Mouse (Mus musculus) ovary, postnatal 36 days (tissue): ENCODE data around the gene Drg1.
"Not testable (repeated sequence)": the region's sequence is repeated elsewhere in the genome, so short reads cannot be mapped to it uniquely, and the experiment has no call there.

Experiments used
- DNase-seq: peaks from one replicate; pipeline ENCODE4 v3.0.0; 2022; ENCODE audit warnings: low spot score, mixed read lengths

Drg1 gene

DNA sequence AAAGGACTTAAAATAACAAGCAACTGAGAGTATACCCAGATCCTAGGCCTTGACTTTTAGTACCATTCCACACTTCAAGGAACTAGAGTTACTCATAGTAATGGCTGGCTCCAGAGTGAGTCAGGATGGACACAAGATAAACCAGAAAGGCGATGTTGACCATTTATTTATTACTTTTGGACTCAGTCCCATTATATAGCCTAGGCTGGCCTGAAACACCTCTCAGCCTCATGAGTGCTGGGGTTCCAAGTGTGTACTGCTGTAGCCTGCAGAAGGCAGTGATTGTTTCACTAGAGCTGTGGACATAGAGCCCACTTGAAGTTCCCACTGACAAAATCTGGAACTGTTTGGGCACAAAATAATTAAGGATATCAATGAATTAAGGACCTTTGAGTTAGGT is 53.7 kb downstream of the Drg1 start:
- no peak for DNase-seq

DNA sequence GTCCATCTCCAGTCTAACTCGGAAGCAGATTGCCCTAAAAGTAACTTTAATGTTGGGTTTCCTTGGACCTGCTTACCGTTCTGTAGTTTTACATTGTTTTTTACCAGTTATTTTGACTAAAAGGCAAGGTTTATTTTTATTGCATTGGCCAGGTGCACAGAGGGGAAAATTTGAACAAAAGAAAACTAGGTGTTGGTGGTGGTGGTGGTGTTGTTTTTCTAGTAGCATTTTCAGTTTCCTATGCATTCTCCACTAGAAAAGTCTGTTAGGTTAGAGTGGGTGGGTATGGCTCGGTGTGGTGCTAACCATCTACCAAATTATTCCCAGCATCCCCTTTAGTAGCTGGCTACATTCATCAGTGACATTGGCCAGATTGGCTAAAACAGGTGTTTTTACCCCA is 59.4 kb downstream of the Drg1 start:
- DNase-seq = no peak

DNA sequence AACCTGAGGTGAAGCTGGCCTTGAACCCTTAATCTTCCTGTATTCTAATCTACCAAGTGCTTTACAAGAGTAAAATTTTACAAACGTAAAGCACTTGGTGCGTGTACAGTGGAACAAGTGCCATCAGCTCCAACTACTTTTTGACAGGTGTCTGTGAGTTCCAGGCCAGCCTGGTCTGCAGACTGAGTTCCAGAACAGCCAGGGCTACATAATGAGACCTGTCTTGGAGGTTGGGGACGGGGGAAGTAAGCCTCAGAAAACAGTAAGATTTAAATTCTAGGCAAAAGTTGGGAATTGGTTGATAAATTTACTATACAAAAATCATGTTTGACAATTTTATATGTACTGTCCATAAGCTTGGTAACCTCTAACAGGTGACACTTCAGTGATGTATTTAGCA is 61.0 kb downstream of the Drg1 start:
- DNase-seq = no peak

DNA sequence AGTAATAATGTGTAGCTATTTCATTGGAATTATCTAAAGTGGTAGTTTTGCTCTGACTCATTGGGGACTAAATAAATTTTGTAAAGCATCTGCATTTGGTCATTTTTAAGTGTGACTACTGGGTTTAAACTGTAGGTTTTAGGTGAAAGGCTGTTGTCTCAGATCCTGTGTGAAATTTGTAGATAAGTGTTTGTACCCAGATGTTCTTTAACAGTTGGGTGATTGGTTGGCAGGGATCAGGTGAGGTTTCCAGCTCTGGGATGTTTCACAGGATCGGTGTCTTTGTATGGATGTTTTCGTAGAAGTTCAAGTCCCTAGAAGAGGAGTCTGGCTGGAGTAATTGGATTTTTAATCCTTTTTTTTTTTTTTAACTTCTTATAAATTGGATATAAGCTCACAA is 62.4 kb downstream of the Drg1 start:
- no peak for DNase-seq

DNA sequence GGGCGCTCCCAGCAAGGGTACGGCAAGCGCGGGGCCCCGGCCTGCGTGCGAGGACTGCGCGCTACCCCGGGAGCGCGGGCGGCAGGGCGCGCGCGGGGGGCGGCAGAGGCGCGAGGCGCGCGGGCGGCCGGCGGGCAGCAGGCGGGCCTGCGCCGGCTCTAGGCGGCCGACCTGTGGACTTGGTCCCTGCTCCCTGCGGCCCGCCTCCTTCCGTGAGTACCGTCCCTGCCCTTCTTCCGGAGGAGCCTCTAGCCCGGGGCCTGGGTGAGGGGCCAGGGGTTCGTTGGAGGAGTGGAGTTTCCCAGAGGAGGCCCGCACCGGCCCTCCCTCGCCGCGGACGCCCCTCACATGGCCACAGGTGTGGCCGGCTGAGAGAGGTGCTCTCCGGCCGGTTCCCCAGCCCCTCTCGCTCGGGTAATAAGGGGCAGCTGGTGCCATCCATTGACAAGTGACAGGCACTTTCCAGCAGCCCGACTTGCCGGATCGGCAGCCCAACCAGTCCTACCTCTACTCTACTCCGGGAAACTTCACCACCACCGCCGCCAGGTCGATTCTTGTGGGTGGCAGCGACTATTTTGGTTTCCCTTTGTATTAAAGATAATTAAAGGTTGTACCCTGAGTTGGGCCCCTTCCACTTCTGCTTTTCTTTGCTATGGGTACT is 63.3 kb downstream of the Drg1 start:
- peak; percentile 64 for DNase-seq

DNA sequence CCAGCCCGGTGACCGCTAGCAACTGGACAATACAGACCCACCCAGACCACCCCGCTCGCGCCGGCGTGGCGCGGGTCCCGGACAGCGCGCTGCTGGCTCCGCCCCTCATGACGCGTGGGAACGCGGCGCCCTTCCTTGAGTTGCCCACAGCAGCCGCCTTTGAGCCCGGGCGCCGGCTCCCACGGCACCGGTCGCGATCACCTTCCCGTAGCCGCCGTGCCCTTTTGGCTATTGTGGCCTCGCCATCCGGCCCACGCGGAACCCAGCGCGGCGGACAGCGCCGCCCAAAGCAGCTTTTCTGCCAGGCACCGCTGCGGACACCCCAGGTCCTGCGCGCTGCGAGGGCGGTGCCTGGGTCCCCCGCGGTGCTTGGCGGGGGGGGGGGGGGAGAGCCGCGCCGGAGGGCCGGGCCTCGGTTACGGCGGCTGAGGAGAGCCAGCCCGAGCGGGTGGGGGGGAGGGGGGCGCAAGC is 63.9 kb downstream of the Drg1 start, which contains the start of gene Eif4enif1:
Eif4enif1 (plus strand) TSS at position 162 of the 471 bp plus-strand sequence.
- peak; percentile 91 for DNase-seq

DNA sequence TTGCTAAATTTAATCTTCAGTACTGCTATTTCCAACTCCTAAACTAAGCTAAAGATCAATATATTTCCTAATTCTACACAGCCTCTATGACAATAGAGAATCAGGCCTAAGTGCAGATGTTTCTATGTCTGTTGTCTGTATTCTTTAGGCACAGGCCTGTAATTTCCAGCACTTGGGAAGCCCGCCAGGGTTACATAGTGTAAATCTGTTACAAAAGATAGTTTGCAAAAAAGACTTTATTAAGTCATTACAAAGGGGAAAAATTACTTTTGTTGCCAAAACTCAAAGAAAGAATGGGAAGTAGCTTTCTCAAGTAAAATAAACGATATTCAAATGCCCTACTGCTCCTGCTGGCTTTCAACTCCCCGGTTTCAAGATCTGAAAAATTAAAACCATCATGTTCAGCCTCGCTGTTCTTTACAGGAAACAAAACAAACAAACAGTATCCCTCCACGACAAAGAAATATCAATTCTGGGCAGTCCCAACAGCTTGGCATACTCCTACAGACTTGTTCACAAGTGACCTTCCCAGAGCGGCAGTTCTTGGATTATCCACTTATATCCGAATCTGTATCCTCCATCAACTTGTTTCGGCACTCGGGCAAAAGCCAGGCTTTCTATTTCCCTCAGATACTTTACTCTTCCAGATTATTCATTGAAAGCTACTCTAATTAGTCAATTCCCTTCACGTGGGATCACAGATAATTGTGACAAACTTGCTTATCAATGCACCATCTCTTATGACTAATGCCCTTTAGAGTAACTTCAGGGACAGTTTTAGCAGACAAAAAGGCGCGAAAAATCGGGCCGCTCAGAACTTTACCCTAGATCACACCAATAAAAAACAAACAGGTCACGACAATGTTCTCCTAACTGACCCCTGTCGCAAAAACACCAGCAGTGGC is 64.6 kb downstream of the Drg1 start:
- no peak for DNase-seq

DNA sequence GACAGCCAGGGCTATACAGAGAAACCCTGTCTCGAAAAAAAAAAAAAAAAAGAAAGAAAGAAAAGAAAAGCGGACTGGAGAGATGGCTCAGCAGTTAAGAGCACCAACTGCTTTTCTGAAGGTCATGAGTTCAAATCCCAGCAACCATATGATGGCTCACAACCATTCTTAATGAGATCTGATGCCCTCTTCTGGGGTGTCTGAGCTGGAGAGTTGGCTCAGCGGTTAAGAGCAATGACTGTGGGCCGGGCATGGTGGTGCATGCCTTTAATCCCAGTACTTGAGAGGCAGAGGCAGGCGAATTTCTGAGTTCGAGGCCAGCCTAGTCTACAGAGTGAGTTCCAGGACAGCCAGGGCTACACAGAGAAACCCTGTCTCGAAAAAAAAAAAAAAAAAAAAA is 65.6 kb downstream of the Drg1 start:
- DNase-seq = not testable (repeated sequence)

DNA sequence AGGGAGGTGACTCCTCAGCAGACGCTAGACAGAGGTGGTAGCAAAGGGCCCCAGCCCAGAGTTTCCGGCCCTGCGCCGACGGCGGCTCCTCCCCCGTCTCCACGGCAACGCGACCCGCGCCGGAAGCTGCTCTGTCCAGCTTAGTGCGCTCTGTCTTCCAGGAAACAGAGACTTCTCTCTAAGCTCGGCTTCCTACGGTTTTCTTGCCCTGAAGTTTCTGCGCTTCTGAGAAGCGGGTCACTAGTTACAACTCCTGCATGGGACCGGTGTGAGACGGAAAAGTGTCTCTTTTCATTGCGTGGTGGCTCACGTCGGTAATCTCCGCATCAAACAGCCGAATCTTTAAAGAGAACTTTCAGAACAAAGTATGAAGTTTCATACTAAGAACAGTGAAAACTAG is 72.9 kb downstream of the Drg1 start, which contains the start of gene Sfi1:
Sfi1 (minus strand) TSS at position 101 of the 400 bp plus-strand sequence.
- no peak for DNase-seq

DNA sequence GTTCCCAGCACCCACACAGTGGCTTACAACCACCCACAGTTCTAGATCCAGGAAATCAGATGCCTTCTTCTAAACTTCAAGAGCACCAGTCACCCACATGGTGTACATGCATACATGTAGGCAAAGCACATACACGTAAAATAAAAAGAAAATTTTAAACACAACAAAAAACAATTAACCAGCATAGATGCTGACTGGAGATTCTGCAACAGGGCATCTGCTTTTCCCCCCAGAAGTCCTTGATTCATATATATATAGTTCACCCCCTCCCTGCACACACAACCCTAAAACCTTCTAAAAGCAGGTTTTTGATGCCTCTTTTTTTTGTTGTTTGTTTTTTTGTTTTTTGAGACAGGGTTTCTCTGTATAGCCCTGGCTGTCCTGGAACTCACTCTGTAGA is 83.5 kb downstream of the Drg1 start:
- not testable (repeated sequence) for DNase-seq

DNA sequence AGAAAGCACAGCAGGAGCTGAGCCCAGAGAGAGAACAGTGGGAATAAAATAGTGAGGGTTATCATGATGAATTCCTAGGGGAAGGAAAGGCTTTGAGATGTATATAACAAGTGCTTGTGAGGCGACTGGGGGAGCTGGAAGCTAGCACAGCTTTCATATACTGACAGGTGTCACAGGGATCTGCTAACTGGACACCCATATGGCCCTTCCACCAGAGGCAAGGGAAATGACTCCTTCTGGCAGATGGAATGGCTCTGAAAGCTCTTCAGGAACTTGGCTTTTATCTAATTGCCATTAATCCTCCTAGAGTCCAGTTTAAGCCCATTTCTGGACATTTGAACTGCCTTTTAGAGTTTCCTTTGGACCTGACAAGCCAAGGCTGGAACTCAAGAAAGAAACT is 84.2 kb downstream of the Drg1 start:
- not testable (repeated sequence) for DNase-seq

DNA sequence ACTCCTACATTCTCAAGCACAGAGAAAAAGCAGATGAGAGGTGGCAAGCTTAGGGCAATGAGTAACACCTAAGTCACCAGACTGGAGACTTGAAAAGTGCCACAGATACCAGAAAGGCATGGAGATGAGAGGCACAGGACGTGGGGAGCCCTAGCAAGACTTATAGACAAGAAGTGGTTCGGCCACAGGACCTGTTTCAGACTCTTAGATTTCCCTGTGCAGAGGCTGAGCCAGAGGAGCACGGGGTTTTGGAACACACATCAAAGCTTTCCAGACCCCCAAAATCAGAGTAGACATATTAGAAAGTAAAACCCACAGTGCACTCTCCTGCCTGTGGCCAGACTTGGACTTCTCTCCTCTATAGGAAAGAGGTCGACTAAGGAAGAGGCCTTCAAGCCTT is 85.0 kb downstream of the Drg1 start:
- DNase-seq = peak; percentile 63

DNA sequence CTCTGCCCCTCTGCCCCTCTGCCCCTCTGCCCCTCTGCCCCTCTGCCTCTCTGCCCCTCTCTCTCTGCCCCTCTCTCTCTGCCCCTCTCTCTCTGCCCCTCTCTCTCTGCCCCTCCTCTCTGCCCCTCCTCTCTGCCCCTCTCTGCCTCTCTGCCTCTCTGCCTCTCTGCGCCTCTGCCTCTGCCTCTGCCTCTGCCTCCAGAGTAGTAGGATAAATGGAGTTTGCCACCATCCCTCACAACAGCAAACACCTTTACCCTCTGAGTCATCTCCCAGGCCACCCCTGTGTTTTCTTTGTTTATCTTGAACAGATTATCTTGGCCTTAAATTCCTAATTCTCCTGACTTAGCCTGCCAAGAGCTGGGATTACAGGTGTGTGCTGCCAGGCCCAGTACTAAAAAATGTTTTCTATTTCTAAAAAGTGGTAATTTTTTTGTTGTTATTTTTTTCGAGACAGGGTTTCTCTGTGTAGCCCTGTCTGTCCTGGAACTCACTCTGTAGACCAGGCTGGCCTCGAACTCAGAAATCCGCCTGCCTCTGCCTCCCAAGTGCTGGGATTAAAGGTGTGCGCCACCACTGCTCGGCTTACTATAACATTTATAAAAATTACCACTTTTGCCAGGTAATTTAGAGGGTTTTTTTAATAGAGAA is 85.6 kb downstream of the Drg1 start:
- not testable (repeated sequence) for DNase-seq

DNA sequence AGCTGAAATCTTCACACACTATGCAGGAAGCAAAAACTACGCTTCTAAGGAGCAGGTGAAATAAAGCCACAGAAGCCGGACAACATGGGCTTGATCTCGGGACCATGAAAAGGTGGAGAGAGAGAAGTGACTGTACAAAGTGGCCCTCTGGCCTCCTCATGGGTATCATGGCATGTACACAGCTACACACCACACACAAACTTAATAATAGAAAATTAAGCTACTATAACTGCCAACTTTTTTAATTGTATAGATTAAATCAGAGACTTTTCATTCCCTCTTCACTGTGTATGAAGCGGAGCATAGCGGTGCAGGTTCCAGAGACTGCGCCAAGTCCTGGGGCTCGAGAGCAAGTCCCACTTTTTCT is 86.5 kb downstream of the Drg1 start:
- DNase-seq = peak; percentile 21

DNA sequence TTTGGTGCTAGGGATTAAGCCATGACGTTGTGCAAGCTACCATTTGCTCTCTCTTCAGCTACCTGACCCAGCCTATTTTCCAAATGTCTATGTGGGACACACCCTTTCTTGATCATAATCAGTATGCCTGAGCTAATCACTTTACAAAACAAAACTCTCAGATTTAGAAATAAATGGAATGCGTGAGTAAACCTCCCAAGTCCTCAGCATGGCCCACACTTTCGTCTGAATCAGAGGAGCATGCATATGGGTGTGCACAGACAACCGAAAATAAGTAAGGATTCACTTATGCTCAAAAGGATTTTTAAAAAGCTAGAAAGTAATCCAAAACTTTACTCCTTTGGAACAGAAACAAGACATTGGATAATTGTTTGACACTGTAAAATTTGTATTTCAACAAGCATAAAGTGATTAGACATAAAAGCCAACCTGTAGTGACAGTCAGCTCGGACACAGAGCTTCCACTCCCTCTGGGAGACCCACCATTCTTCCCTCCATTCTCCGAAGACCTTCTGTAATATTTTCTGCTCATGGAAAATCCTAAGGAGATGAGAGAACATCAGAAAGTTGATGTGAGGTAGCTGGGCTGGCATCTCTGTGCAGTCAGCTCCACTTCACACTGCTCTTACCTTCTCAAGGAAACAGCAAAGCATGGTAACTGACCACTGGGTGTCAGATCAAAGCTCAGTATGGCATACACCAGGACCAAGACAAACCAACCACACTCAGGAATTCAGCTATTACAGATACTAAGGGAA is 87.1 kb downstream of the Drg1 start:
- DNase-seq = peak; percentile 36

DNA sequence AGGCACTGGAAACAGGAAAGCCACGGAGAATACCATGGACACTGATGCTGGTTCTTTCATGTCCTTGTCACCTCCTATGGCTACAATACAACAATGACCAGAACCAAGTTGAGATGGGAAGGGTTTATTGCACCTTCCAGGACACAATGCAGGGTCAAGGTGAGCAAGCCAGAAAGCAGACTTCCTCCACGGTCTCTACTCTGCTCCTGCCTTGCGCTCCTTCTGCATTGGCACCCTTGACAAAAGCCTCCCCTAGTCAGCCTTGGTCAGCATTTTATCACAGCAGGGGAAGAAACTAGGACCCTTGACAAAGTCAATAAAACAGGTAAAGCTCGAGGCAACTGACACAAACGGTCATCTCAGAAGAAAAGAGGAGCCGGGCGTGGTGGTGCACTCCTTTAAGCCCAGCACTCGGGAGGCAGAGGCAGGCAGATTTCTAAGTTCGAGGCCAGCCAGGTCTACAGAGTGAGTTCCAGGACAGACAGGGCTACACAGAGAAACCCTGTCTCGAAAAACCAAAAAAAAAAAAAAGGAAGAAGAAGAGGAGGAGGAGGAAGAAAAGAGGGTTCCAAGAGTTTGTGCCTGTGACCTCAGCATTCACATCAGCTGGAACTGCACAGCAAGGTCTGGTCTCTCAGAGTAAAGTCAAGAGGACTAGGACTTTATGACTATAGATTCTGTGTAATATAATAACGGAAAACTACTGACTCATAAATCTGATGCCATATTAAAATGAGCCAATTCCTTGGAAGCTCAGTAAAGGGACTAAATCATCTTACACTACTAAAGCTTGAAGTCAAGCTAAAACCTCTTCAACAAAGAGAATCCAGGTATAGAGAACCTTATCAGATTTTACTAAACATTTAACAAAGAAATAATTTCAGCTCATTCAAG is 92.5 kb downstream of the Drg1 start:
- DNase-seq = peak; percentile 68

DNA sequence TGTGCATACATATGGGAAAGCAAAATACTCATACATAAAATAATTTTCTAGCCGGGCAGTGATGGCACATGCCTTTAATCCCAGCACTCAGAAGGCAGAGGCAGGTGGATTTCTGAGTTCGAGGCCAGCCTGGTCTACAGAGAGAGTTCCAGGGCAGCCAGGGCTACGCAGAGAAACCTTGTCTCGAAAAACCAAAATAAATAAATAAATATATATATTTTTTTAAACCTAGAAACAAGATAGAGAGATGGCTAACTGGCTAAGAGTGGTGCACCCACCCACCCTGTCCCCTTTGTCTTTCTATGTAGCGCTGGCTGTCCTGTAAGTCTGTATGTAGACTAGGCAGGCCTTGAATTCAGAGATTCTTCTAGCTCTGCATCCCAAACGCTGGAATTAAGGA is 93.7 kb downstream of the Drg1 start:
- not testable (repeated sequence) for DNase-seq

DNA sequence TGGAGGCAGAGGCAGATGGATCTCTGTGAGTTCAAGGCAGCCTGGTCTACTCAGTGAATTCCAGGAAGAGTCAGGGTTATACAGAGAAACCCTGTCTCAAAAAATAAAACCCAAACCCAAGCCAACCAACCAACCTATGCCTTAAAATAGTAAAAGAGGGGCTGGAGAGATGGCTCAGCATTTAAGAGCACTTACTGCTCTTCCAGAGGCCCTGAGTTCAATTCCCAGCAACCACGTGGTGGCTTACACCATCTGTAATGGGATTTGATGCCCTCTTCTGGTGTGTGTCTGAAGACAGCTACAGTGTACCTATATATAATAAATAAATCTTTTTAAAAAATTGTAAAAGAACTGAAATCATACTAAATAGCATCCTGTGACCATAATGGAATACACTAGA is 94.3 kb downstream of the Drg1 start:
- DNase-seq = peak; percentile 56

DNA sequence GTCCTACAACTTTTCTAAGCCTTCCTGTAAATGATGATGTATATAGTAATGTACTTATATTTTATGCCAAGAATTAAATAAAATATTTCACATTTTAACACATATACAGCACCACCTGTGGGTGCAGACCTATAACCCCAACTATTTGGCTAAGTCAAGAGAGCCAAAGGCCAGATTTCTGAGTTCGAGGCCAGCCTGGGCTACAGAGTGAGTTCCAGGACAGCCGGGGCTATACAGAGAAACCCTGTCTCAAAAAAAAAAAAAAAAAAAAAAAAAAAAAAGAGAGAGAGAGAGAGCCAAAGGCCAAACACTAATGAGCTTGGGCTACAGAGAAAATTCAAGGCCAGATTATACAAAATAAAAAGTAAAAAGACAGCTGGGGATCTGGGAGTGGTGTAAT is 97.2 kb downstream of the Drg1 start:
- DNase-seq = peak; percentile 49

DNA sequence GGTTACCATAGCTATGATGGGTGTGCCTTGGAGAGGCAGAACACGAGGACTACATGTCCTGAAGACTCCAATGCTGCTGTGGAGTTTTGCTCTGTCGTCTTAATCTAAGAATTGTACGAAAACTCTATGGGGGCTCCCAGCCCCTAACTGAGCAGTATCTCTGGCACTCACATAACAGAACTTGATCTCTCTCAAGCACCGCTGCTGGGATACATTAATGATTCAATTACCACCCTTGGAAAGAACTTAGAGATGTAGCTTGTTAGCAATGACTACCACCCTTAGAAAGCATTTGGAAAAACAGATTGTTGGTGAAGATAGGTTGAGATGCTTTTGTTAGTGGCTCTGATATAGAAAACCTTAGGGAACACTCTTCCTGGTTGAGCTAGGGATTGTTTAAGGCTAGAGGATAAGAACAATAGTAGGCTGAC is 98.6 kb downstream of the Drg1 start:
- peak; percentile 41 for DNase-seq

DNA sequence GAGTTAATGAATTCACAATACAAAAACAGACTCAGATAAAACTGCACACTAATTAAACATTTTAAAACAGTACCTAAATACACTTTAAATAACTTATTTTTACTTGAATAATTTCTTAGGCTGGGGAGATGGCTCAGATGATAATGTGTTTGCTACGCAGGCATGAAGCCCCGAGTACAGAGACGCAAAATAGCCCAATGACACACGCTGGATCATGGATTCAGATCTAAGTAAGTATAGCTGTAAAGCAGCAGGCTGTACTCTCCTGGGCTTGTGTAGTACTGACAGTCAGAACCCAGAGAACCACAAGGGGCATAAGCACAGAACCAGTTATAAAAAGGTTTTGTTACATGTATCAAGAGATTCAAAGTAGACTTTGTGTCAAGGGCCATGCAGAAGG is 99.1 kb downstream of the Drg1 start:
- DNase-seq = not testable (repeated sequence)
